Mouse (Mus musculus) testis, adult 2 months (tissue): Measurements from ENCODE around the gene Lsmem1. TPM values are rescaled to one million over a fixed set of nuclear protein-coding genes. Genes with fewer than 3 reads are reported as not detected.

ENCODE experiments used
- H3K27ac ChIP-seq: fragments of 200-500 bp; 2 replicates; pipeline ENCODE4 v1.5.1; 2012; ENCODE audit warnings: low read depth, low read length; ENCODE audit not compliant: control insufficient read depth, insufficient read depth
- H3K27me3 ChIP-seq: fragments of 200-500 bp; 2 replicates; pipeline ENCODE4 v1.6.1; 2012; ENCODE audit warnings: mild to moderate bottlenecking, low read length, moderate library complexity; ENCODE audit not compliant: control insufficient read depth, insufficient read depth
- H3K36me3 ChIP-seq: fragments of 200-500 bp; 2 replicates; pipeline ENCODE4 v1.6.1; 2012; ENCODE audit warnings: mild to moderate bottlenecking, low read length; ENCODE audit not compliant: control insufficient read depth, insufficient read depth
- H3K4me1 ChIP-seq: fragments of 200-500 bp; 2 replicates; pipeline ENCODE4 v1.6.1; 2012; ENCODE audit warnings: low read length; ENCODE audit not compliant: control insufficient read depth, insufficient read depth
- H3K4me3 ChIP-seq: fragments of 200-500 bp; 2 replicates; pipeline ENCODE4 v1.5.1; 2012; ENCODE audit warnings: low read depth, mild to moderate bottlenecking, low read length, moderate library complexity, mixed read lengths; ENCODE audit not compliant: control insufficient read depth
- CTCF ChIP-seq: fragments of 200-500 bp; IDR thresholded peaks from 2 replicates; pipeline ENCODE4 v1.5.1; 2012; ENCODE audit warnings: low read depth, mild to moderate bottlenecking, inconsistent platforms, low read length, moderate library complexity; ENCODE audit not compliant: control insufficient read depth, insufficient read depth, insufficient replicate concordance
- POLR2A ChIP-seq: fragments of 200-500 bp; IDR thresholded peaks from 2 replicates; pipeline ENCODE4 v1.6.1; 2012; ENCODE audit warnings: low read depth, mild to moderate bottlenecking, inconsistent platforms, low read length, moderate library complexity; ENCODE audit not compliant: control insufficient read depth
- polyA plus RNA-seq: library from polyadenylated mRNA; depleted of rRNA; stranded (reverse); fragments of >200 nt; gene quantifications from 2 replicates; pipeline ENCODE4 v1.2.3, GENCODE M21; 2012

Gene Lsmem1
- polyA plus RNA-seq, 1 experiment, result not detected

- Histone ChIP-seq H3K4me3 (no peak overlapping the region), H3K27me3 (no peaks in the 10 kb centered on the region), H3K36me3 (no peaks in the 10 kb centered on the region; the same call in 1 of the 2 replicates), H3K27ac (no peak overlapping the region), H3K4me1 (no peaks in the 10 kb centered on the region)
- TF ChIP-seq POLR2A, result no peak
- no peak for TF ChIP-seq CTCF
Measured at GRCm38 (mm10) chr12:40207909-40208308, 8.6 kb upstream of the Lsmem1 start.

DNA sequence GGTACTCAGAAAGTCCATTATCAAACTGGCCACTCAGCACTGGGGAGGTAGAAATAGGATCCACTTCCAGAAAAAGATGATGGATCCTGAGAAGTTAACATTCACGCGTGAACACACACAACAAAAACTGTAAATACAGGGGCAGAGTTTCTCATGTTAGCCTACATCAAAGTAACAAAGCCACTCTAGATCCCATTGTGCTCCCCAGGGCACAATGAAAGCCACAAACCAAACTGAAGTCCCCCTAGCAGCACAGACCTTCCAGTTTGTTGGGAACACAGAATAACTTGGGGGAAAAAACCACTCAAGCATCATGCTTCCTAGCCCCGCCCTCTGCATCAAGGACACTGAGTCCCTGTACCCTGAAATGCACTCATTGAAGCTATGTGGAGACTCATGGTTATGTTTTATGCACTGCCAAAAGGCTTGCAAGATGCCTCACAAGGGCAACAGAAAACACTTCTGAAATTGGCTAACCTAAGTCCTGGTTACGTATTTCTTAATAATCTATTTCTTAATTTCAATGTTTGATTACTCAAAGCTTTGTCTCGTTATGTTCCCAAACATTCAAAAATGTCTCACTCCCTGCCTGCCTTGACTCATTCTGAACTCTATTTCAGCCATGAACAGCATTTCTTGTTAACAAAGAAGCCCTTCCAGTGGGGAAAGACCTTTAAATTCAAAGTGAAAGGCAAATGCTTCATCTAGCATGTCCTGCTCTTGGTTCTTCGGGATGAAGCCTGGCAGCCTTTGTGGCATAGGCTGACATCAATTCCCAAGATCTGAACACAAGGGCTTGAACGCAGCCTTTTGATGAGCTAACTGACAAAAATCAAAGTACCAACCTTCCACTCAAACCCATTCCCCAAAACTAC lies 3.1 kb upstream of the Lsmem1 start:
- no peaks in the 10 kb centered on the region; the same call in 1 of the 2 replicates for H3K36me3 ChIP-seq
- TF ChIP-seq POLR2A, result no peak
- TF ChIP-seq CTCF, result no peak

GRCm38 (mm10) chr12:40200484-40201235 lies 1.4 kb upstream of the Lsmem1 start:
- H3K27me3 ChIP-seq, result no peaks in the 10 kb centered on the region
- H3K4me3 ChIP-seq, result no peak overlapping the region
- TF ChIP-seq POLR2A (no peak), CTCF (no peak)
- H3K36me3 ChIP-seq, result no peaks in the 10 kb centered on the region
- no peak overlapping the region for H3K27ac ChIP-seq
- H3K4me1 ChIP-seq, result no peaks in the 10 kb centered on the region

More for the DNA sequence above, 3.1 kb upstream of the Lsmem1 start:
- H3K27ac ChIP-seq, result no peak overlapping the region
- no peaks in the 10 kb centered on the region for H3K4me1 ChIP-seq
- H3K4me3 ChIP-seq, result no peak overlapping the region
- no peaks in the 10 kb centered on the region for H3K27me3 ChIP-seq

DNA sequence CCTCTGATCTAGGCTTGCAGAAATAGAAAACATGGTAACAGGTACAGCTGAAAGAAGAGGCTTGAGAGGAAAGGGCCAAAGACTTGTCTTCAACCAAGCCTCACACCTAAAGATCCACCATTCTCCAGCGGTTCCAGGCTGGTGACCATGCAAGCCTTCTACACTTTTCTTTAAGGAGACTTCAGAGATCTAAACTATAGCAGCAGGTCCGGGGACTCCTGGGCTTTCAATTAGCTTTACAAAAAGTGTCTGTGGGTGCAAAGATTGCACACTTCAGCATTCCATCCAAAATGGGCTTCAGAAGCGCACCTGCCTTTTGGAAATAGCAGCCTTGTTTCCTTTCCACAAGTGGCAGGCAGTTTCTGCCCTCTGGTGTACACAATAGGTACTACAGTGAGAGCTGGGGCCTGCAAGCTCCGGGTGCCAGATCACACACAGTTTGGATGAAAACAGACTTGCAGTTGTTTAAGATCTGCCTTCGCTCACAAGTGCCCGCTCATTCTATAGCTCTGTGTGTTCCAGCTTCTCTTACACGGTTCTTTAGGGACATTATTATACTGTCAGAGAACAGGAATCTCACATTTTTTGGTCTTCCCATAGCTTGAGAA lies 609 bp upstream of the Lsmem1 start:
- no peak overlapping the region for H3K4me3 ChIP-seq
- TF ChIP-seq POLR2A (no peak), CTCF (peak; percentile 44; the same call in 1 of the 2 replicates)

DNA sequence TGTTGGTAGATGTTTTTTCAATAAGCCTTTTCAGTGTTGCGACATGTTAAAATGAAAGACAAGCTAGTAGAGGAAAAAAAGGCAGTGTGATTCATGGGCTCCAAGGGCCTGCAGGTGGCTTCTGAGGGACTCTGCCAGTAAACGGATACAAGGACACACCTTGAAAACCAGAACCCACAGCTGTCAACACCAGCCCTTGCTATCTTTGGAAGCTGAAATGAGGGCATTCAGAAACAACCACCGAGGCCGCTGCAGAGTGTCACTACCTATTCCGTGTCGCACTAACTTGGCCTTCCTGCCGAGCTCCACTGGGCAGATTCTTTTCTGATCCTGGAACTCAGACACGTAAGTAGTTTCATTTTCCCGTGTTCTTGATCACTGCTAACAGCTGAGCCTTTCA lies 863 bp downstream of the Lsmem1 start:
- Histone ChIP-seq H3K27me3 (no peaks in the 10 kb centered on the region), H3K27ac (no peak overlapping the region), H3K4me1 (no peaks in the 10 kb centered on the region), H3K4me3 (no peak overlapping the region), H3K36me3 (no peaks in the 10 kb centered on the region)
- TF ChIP-seq POLR2A, result no peak
- TF ChIP-seq CTCF, result no peak

More for the DNA sequence above, 609 bp upstream of the Lsmem1 start:
- no peaks in the 10 kb centered on the region for H3K36me3 ChIP-seq
- no peaks in the 10 kb centered on the region for H3K27me3 ChIP-seq
- no peak overlapping the region for H3K27ac ChIP-seq
- no peaks in the 10 kb centered on the region for H3K4me1 ChIP-seq

- Histone ChIP-seq H3K27me3 (no peaks in the 10 kb centered on the region), H3K4me1 (no peaks in the 10 kb centered on the region), H3K27ac (no peak overlapping the region), H3K4me3 (no peak overlapping the region), H3K36me3 (no peaks in the 10 kb centered on the region)
- TF ChIP-seq CTCF (no peak), POLR2A (no peak)
Measured at GRCm38 (mm10) chr12:40198019-40198418, 1.3 kb downstream of the Lsmem1 start.

- H3K36me3 ChIP-seq, result no peaks in the 10 kb centered on the region
- no peaks in the 10 kb centered on the region for H3K4me1 ChIP-seq
- no peak overlapping the region for H3K4me3 ChIP-seq
- no peak overlapping the region for H3K27ac ChIP-seq
- H3K27me3 ChIP-seq, result no peaks in the 10 kb centered on the region
- TF ChIP-seq CTCF, result no peak
- no peak for TF ChIP-seq POLR2A
Measured at GRCm38 (mm10) chr12:40197511-40197910, 1.8 kb downstream of the Lsmem1 start.
